Mouse (Mus musculus): ENCODE measurements at regions not wholly inside any gene's neighbourhood (a gene's known extent, or its start where the extent isn't known, plus 50 kb on each side); places are given as distances from the start of the nearest gene placed in this dataset.

DNA sequence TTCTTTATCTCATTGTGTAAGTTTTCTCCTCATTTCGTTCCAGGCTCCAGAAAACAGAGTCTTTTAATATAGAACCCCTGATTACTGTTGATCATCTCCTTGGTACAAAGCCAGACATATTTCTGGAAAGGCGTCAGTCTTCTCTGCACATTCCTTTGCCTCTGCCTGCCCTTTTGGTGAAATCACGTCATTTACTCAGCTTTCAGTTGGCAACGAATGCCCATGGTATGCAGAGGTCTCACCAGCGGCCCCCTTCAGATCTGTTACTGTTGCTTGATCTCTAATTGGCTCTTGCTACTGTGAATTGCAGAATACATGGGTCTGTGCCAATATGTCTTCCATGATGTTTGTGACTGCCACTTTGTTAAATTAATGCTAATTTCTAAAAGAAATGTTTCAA, 412.0 kb upstream of the Pitx2 start:
- H3K4me2 ChIP-seq (ENCODE audit: low read depth, low read length): no peak overlapping the region
- H3K27ac ChIP-seq (ENCODE audit: low read length): no peak overlapping the region
- H3K27me3 ChIP-seq (ENCODE audit: control insufficient read depth, insufficient read depth, low read length): no peaks in the 10 kb centered on the region
- no peak overlapping the region for H3K4me3 ChIP-seq (replicated peaks; ENCODE audit: low read length)
- no peaks in the 10 kb centered on the region for H3K36me3 ChIP-seq (ENCODE audit: control insufficient read depth, insufficient read depth, low read length)
- WGBS: 60% methylated on average over 5 of the region's 5 CpGs
- no peaks in the 10 kb centered on the region for H3K4me1 ChIP-seq (ENCODE audit: control insufficient read depth, insufficient read depth, low read length)
- ATAC-seq (ENCODE audit: insufficient read depth, low FRiP score): no peak
- H3K9ac ChIP-seq (ENCODE audit: low read length): no peak overlapping the region
- no peaks in the 10 kb centered on the region for H3K9me3 ChIP-seq (replicated peaks; ENCODE audit: control insufficient read depth, low read length)

DNA sequence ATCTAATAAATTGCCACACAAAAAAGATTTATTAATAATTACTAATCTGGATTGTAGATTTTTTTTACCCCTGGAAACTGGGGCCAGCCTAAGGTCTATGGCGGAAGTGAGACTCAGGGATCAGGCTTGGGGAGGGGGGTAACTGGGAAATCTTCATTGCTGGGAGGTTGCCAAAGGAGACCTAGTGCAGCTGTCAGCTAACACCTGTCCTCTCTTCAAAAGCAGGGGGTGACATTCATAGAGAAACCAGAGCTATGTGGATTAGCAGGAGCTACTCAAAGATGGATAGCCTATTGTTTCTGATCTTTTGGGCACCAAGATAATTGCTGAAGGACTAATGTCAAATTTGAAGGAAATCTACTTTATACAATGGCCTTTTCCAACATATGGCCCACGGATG, 403.7 kb upstream of the Pitx2 start:
- Histone ChIP-seq H3K36me3 (ENCODE audit: control insufficient read depth, insufficient read depth, low read length) (no peaks in the 10 kb centered on the region), H3K9me3 (replicated peaks; ENCODE audit: control insufficient read depth, low read length) (no peaks in the 10 kb centered on the region), H3K4me2 (ENCODE audit: low read depth, low read length) (no peak overlapping the region), H3K4me1 (ENCODE audit: control insufficient read depth, insufficient read depth, low read length) (no peaks in the 10 kb centered on the region), H3K27ac (ENCODE audit: low read length) (no peak overlapping the region), H3K27me3 (ENCODE audit: control insufficient read depth, insufficient read depth, low read length) (no peaks in the 10 kb centered on the region), H3K9ac (ENCODE audit: low read length) (no peak overlapping the region), H3K4me3 (replicated peaks; ENCODE audit: low read length) (no peak overlapping the region)
- WGBS: 75% methylated on average over 2 of the region's 2 CpGs
- ATAC-seq (ENCODE audit: insufficient read depth, low FRiP score): no peak

GRCm38 (mm10) chr3:128797829-128798228, 401.8 kb upstream of the Pitx2 start:
- H3K36me3 ChIP-seq (ENCODE audit: control insufficient read depth, insufficient read depth, low read length): no peaks in the 10 kb centered on the region
- ATAC-seq (ENCODE audit: insufficient read depth, low FRiP score): no peak
- no peak overlapping the region for H3K27ac ChIP-seq (ENCODE audit: low read length)
- WGBS: 56% methylated on average over 1 of the region's 1 CpGs
- H3K9ac ChIP-seq (ENCODE audit: low read length): no peak overlapping the region
- H3K27me3 ChIP-seq (ENCODE audit: control insufficient read depth, insufficient read depth, low read length): no peaks in the 10 kb centered on the region
- H3K9me3 ChIP-seq (replicated peaks; ENCODE audit: control insufficient read depth, low read length): no peaks in the 10 kb centered on the region
- no peaks in the 10 kb centered on the region for H3K4me1 ChIP-seq (ENCODE audit: control insufficient read depth, insufficient read depth, low read length)
- no peak overlapping the region for H3K4me2 ChIP-seq (ENCODE audit: low read depth, low read length)
- H3K4me3 ChIP-seq (replicated peaks; ENCODE audit: low read length): no peak overlapping the region

DNA sequence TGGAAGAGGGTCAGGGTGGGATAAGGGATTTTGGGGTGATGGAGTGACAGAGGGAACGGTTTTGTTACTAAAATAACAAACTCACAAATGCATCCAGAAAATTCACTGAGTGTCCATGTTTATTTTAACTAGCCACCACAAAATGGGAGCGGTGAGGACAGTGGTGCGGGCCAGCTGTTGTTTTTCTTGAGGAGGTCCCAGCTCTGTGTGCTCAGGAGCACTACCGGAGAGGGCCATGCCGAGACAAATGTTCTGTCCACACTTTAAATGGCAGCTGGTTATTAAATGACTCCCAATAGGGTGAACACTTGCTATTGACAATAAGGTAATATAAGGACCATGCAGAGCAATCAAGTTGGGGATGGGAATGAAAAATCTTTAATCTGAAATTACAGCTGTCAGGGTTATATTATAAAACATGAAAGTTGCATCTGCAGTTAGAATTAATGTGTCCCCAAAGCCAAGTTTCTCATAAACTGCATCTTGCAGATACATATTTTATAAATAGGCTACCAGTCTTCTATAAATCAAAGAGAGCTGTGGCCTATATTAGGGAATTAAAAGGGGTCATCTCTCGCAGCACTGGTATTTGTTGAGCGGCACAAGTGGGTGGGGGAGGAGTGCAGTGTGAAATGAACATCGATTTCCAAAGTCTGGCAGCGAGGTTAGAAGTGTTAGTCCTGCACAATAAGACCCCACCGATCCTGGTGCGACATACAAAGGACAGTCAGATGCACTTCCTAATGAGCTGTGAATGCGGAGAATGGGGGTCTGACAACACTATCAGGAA, 370.1 kb upstream of the Pitx2 start:
- WGBS: 45% methylated on average over 12 of the region's 12 CpGs
- H3K9me3 ChIP-seq (replicated peaks; ENCODE audit: control insufficient read depth, low read length): no peaks in the 10 kb centered on the region
- H3K36me3 ChIP-seq (ENCODE audit: control insufficient read depth, insufficient read depth, low read length): no peaks in the 10 kb centered on the region
- H3K4me1 ChIP-seq (ENCODE audit: control insufficient read depth, insufficient read depth, low read length): no peaks in the 10 kb centered on the region
- no peak overlapping the region for H3K27ac ChIP-seq (ENCODE audit: low read length)
- no peak overlapping the region for H3K4me3 ChIP-seq (replicated peaks; ENCODE audit: low read length)
- no peak for ATAC-seq (ENCODE audit: insufficient read depth, low FRiP score)
- no peak overlapping the region for H3K4me2 ChIP-seq (ENCODE audit: low read depth, low read length)
- H3K27me3 ChIP-seq (ENCODE audit: control insufficient read depth, insufficient read depth, low read length): no peaks in the 10 kb centered on the region
- H3K9ac ChIP-seq (ENCODE audit: low read length): no peak overlapping the region

DNA sequence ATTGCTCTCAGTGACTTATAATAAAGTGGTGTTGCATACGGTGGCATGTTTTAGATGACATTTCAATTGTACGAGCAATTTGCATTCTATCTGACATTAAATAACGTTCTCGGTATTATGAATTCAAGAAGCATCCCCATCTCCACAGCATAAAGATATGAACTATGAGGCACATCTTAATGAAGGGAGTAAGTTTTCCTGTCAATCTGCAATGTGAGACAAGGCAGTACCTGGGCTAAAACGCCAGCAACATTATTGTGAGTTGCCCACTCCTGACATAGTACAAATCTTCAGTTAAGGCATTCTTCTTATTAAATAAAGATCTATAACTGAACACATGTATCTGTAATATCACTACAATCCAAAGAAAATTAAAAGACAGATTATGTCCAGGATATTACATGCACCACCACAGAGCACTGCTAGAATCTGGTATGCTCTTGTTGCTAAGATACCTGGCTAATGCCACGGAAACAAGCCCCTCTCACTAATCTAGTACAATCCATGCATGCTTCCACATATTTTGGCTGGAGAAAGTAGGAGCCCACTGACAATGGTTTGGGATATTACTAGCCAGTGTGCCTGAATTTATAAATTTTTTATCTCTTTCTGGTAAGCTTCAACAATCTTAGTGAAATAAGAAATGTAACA, 349.2 kb upstream of the Pitx2 start:
- ATAC-seq (ENCODE audit: insufficient read depth, low FRiP score): no peak
- no peaks in the 10 kb centered on the region for H3K4me1 ChIP-seq (ENCODE audit: control insufficient read depth, insufficient read depth, low read length)
- 74% methylated on average over 6 of the region's 6 CpGs for WGBS
- no peaks in the 10 kb centered on the region for H3K9me3 ChIP-seq (replicated peaks; ENCODE audit: control insufficient read depth, low read length)
- H3K27me3 ChIP-seq (ENCODE audit: control insufficient read depth, insufficient read depth, low read length): no peaks in the 10 kb centered on the region
- no peak overlapping the region for H3K9ac ChIP-seq (ENCODE audit: low read length)
- no peak overlapping the region for H3K4me3 ChIP-seq (replicated peaks; ENCODE audit: low read length)
- no peak overlapping the region for H3K27ac ChIP-seq (ENCODE audit: low read length)
- H3K4me2 ChIP-seq (ENCODE audit: low read depth, low read length): no peak overlapping the region
- no peaks in the 10 kb centered on the region for H3K36me3 ChIP-seq (ENCODE audit: control insufficient read depth, insufficient read depth, low read length)

DNA sequence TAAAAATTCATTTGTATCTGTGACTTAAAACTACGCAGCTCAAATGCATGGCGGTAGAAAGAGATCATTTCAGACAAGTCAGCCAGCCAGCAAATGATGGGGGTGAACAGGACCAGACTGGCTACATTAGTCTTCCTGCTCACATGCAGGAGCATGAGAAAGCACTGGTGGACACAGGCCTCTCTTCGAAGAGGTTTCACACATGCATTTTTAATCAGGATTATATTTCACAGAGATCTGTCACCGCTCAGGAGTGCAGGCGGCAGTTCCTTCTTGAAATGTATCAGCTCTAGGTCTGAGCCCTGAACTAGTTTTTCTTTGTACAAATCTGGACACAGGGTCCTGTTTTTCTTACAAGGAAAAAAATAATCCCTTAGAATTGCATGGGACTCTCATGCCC, 343.2 kb upstream of the Pitx2 start:
- Histone ChIP-seq H3K4me3 (replicated peaks; ENCODE audit: low read length) (no peak overlapping the region), H3K9me3 (replicated peaks; ENCODE audit: control insufficient read depth, low read length) (no peaks in the 10 kb centered on the region), H3K36me3 (ENCODE audit: control insufficient read depth, insufficient read depth, low read length) (no peaks in the 10 kb centered on the region), H3K4me1 (ENCODE audit: control insufficient read depth, insufficient read depth, low read length) (no peaks in the 10 kb centered on the region), H3K27ac (ENCODE audit: low read length) (no peak overlapping the region), H3K4me2 (ENCODE audit: low read depth, low read length) (no peak overlapping the region), H3K27me3 (ENCODE audit: control insufficient read depth, insufficient read depth, low read length) (no peaks in the 10 kb centered on the region), H3K9ac (ENCODE audit: low read length) (no peak overlapping the region)
- WGBS: 71% methylated on average over 5 of the region's 5 CpGs
- ATAC-seq (ENCODE audit: insufficient read depth, low FRiP score): no peak

DNA sequence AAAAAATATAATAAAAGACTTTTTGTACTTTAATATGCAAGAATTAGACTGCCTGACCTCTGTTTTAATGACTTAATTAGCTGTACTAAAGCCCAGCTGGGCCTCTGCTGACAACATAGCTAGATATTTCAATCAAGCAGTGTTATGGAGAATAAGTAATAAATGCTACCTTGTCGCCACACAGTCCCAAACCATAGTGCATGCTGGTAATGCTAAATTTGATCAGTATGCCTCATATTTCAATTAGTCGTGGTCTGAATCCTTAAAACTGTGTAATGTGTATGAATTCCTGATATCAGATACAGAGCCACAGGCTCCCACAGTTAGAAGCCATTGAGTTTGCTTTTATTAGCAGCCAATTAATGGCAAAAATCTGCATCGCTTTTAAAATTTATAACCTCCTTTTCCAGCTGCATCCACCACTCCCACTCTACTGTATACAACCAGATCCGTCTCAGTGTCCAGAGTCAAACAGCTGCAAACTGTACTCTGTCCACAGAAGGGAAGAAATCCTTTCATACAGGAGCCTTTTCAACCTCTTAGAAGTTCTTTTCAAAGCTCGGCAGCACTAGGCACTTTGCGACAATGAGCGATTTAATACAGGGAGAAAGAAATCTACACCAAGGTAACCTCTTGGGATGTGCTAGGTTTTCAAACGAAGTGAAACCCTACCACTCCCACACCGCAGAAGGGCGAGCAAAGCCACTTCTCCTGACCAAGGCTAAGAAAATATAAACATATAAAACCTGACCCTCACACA, 317.8 kb upstream of the Pitx2 start:
- H3K9ac ChIP-seq (ENCODE audit: low read length): no peak overlapping the region
- H3K36me3 ChIP-seq (ENCODE audit: control insufficient read depth, insufficient read depth, low read length): no peaks in the 10 kb centered on the region
- 32% methylated on average over 10 of the region's 10 CpGs for WGBS
- no peak overlapping the region for H3K27ac ChIP-seq (ENCODE audit: low read length)
- H3K9me3 ChIP-seq (replicated peaks; ENCODE audit: control insufficient read depth, low read length): no peaks in the 10 kb centered on the region
- no peaks in the 10 kb centered on the region for H3K27me3 ChIP-seq (ENCODE audit: control insufficient read depth, insufficient read depth, low read length)
- ATAC-seq (ENCODE audit: insufficient read depth, low FRiP score): no peak
- H3K4me3 ChIP-seq (replicated peaks; ENCODE audit: low read length): no peak overlapping the region
- 0 out of 2 replicates have a peak overlapping the region, but pooled peaks have one; percentile 12 for H3K4me2 ChIP-seq (ENCODE audit: low read depth, low read length)
- no peaks in the 10 kb centered on the region for H3K4me1 ChIP-seq (ENCODE audit: control insufficient read depth, insufficient read depth, low read length)

GRCm38 (mm10) chr3:128883636-128884195, 316.0 kb upstream of the Pitx2 start:
- no peaks in the 10 kb centered on the region for H3K9me3 ChIP-seq (replicated peaks; ENCODE audit: control insufficient read depth, low read length)
- ATAC-seq (ENCODE audit: insufficient read depth, low FRiP score): no peak
- no peaks in the 10 kb centered on the region for H3K4me1 ChIP-seq (ENCODE audit: control insufficient read depth, insufficient read depth, low read length)
- H3K9ac ChIP-seq (ENCODE audit: low read length): no peak overlapping the region
- WGBS: 75% methylated on average over 7 of the region's 7 CpGs
- no peaks in the 10 kb centered on the region for H3K36me3 ChIP-seq (ENCODE audit: control insufficient read depth, insufficient read depth, low read length)
- no peak overlapping the region for H3K27ac ChIP-seq (ENCODE audit: low read length)
- no peak overlapping the region for H3K4me3 ChIP-seq (replicated peaks; ENCODE audit: low read length)
- no peaks in the 10 kb centered on the region for H3K27me3 ChIP-seq (ENCODE audit: control insufficient read depth, insufficient read depth, low read length)
- H3K4me2 ChIP-seq (ENCODE audit: low read depth, low read length): no peak overlapping the region

GRCm38 (mm10) chr3:128886678-128887077, 313.0 kb upstream of the Pitx2 start:
- no peak for ATAC-seq (ENCODE audit: insufficient read depth, low FRiP score)
- Histone ChIP-seq H3K27ac (ENCODE audit: low read length) (no peak overlapping the region), H3K9ac (ENCODE audit: low read length) (no peak overlapping the region), H3K36me3 (ENCODE audit: control insufficient read depth, insufficient read depth, low read length) (no peaks in the 10 kb centered on the region), H3K4me3 (replicated peaks; ENCODE audit: low read length) (no peak overlapping the region), H3K27me3 (ENCODE audit: control insufficient read depth, insufficient read depth, low read length) (no peaks in the 10 kb centered on the region), H3K9me3 (replicated peaks; ENCODE audit: control insufficient read depth, low read length) (no peaks in the 10 kb centered on the region), H3K4me2 (ENCODE audit: low read depth, low read length) (no peak overlapping the region), H3K4me1 (ENCODE audit: control insufficient read depth, insufficient read depth, low read length) (no peaks in the 10 kb centered on the region)
- 46% methylated on average over 9 of the region's 9 CpGs for WGBS
